Mouse (Mus musculus) hindbrain, embryonic 13.5 days (tissue): ENCODE measurements around the gene Atp8a1. TPM values are rescaled to one million over a fixed set of nuclear protein-coding genes. Genes with fewer than 3 reads are reported as not detected.
A peak's percentile ranks its signal among the peaks of the same experiment; 100 is the strongest.

Experiments used
- ATAC-seq: fragments of 200-750 bp; cut with Nextera tagmentation; 2 replicates; pipeline ENCODE4 v1.8.0; 2017; ENCODE audit warnings: moderate TSS enrichment; ENCODE audit not compliant: low FRiP score
- H3K27ac ChIP-seq: fragments of 300-500 bp; sonication (generic); 2 replicates; pipeline ENCODE4 v1.5.1; 2015; ENCODE audit warnings: inconsistent platforms, mild to moderate bottlenecking, moderate library complexity
- H3K27me3 ChIP-seq: fragments of 300-500 bp; sonication (generic); 2 replicates; pipeline ENCODE4 v1.6.1; 2015; ENCODE audit warnings: mild to moderate bottlenecking, inconsistent platforms
- H3K36me3 ChIP-seq: fragments of 300-500 bp; sonication (generic); 2 replicates; pipeline ENCODE4 v1.6.1; 2015; ENCODE audit warnings: mild to moderate bottlenecking, inconsistent platforms
- H3K4me1 ChIP-seq: fragments of 300-500 bp; sonication (generic); replicated peaks from 2 replicates; pipeline ENCODE4 v1.6.1; 2015; ENCODE audit warnings: inconsistent platforms
- H3K4me2 ChIP-seq: fragments of 300-500 bp; sonication (generic); 2 replicates; pipeline ENCODE4 v1.6.1; 2015; ENCODE audit warnings: inconsistent platforms, mild to moderate bottlenecking, moderate library complexity
- H3K4me3 ChIP-seq: fragments of 300-500 bp; sonication (generic); 2 replicates; pipeline ENCODE4 v1.5.1; 2015; ENCODE audit warnings: mild to moderate bottlenecking, inconsistent platforms
- H3K9ac ChIP-seq: fragments of 300-500 bp; sonication (generic); 2 replicates; pipeline ENCODE4 v1.6.1; 2015; ENCODE audit warnings: mild to moderate bottlenecking, inconsistent platforms
- H3K9me3 ChIP-seq: fragments of 300-500 bp; sonication (generic); 2 replicates; pipeline ENCODE4 v1.6.1; 2016; ENCODE audit warnings: inconsistent platforms
- WGBS: fragments of 180-500 bp; shearing (Covaris S2); methylation state at CpG from one replicate; pipeline ENCODE4 v1.1.7; 2015; 5-methylcytosine and 5-hydroxymethylcytosine counted together
- polyA plus RNA-seq: library from polyadenylated mRNA; unstranded; fragments of >200 nt; fragmentation: Nextera tagmentation; extraction: Ambion mirVana; gene quantifications from 2 replicates; pipeline ENCODE4 v1.2.1, GENCODE M21; 2015

Gene Atp8a1
- polyA plus RNA-seq, 1 experiment from 2014 or later, result 43.8 TPM

- H3K27ac ChIP-seq, result peak overlapping the region; percentile 58
- H3K36me3 ChIP-seq, result peaks cover 17% of the 10 kb centered on the region
- peak; percentile 47 for ATAC-seq
- peak overlapping the region; percentile 37 for H3K4me2 ChIP-seq
- no peak overlapping the region for H3K4me3 ChIP-seq
- 5% methylated on average over 10 of the region's 10 CpGs for WGBS
- H3K9me3 ChIP-seq, result no peaks in the 10 kb centered on the region
- 0 out of 2 replicates have a peak overlapping the region, but pooled peaks have one; percentile 39 for H3K9ac ChIP-seq
- H3K4me1 ChIP-seq, result peaks cover 16% of the 10 kb centered on the region
- no peaks in the 10 kb centered on the region for H3K27me3 ChIP-seq
Measured at GRCm38 (mm10) chr5:67633831-67634268, 213.4 kb downstream of the Atp8a1 start.

GRCm38 (mm10) chr5:67633138-67633782 is 214.0 kb downstream of the Atp8a1 start:
- no peaks in the 10 kb centered on the region for H3K27me3 ChIP-seq
- peaks cover 21% of the 10 kb centered on the region for H3K36me3 ChIP-seq
- WGBS, result 5% methylated on average over 7 of the region's 7 CpGs
- H3K9me3 ChIP-seq, result no peaks in the 10 kb centered on the region
- H3K4me1 ChIP-seq, result peaks cover 16% of the 10 kb centered on the region
- peak overlapping the region; percentile 37 for H3K4me2 ChIP-seq
- ATAC-seq, result 0 out of 2 replicates have a peak, but pooled peaks have one; percentile 44
- H3K4me3 ChIP-seq, result no peak overlapping the region
- peak overlapping the region; percentile 58 for H3K27ac ChIP-seq
- no peak overlapping the region for H3K9ac ChIP-seq

DNA sequence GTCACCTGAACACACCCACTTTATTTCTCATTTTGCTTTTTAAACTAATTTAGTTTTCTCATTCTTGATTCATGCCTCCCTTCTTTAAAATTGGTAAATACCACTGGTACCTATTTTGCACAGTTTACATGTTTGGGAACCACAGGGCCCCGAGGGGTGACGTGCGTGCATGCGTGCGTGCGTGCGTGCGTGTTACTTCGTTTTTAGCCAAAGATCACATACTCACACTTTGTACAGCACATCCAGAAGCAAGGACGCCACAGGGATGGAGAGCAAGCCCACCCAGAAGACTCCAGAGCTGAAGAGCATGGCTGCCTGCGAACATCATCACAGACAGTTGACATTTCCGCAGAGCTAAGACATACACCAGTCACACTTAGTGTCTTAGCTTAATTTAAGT is 216.0 kb downstream of the Atp8a1 start:
- no peak overlapping the region for H3K4me2 ChIP-seq
- H3K27me3 ChIP-seq, result no peaks in the 10 kb centered on the region
- no peak overlapping the region for H3K4me3 ChIP-seq
- H3K36me3 ChIP-seq, result peaks cover 17% of the 10 kb centered on the region
- peaks cover 16% of the 10 kb centered on the region for H3K4me1 ChIP-seq
- H3K27ac ChIP-seq, result no peak overlapping the region
- WGBS, result 95% methylated on average over 12 of the region's 12 CpGs
- no peaks in the 10 kb centered on the region for H3K9me3 ChIP-seq
- ATAC-seq, result no peak
- H3K9ac ChIP-seq, result no peak overlapping the region

DNA sequence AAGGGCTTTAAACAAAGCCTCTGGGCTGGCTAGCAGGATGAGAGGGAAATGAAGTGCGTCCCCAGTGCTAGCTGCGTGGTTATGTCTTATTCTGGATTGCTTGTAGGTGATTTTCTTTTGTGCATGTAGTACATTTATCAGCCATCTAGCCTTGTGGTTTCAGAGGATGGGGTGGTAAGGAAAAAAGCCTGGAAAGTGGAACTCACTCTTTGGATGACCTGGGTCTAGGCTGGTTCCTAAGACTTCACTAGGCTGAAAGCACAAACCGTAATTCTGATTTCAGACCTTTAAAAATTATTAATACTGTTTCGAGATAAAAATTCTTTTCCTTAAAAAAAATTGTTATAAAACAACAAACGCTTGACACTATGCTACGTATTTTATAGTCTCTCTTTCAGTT is 217.4 kb downstream of the Atp8a1 start:
- Histone ChIP-seq H3K9ac (no peak overlapping the region), H3K27me3 (no peaks in the 10 kb centered on the region), H3K4me1 (peaks cover 16% of the 10 kb centered on the region), H3K27ac (peak overlapping the region; percentile 37; the same call in 1 of the 2 replicates), H3K36me3 (peaks cover 17% of the 10 kb centered on the region), H3K4me3 (no peak overlapping the region), H3K9me3 (no peaks in the 10 kb centered on the region), H3K4me2 (no peak overlapping the region)
- no peak for ATAC-seq
- 82% methylated on average over 6 of the region's 6 CpGs for WGBS

DNA sequence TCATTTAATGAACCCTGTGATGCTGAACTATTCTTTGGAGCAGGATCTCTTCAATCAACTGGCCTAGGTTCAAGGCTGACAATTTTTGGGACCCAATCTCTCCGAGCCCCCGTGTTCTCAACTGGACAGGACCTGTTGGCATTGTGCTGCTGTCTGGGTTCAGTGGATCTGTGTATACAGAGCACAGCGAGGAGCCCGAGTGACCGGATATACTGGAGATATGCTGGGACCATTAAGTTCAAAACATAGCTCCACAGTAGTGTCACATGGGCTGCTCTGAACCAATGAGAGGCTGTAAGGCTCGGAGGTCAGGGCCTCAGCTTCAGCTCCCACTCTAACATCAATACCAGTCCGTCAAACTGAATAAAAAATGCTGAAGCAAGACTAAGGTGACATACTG is 217.8 kb downstream of the Atp8a1 start:
- no peaks in the 10 kb centered on the region for H3K9me3 ChIP-seq
- peaks cover 14% of the 10 kb centered on the region for H3K4me1 ChIP-seq
- 61% methylated on average over 7 of the region's 7 CpGs for WGBS
- no peaks in the 10 kb centered on the region for H3K27me3 ChIP-seq
- peaks cover 17% of the 10 kb centered on the region for H3K36me3 ChIP-seq
- H3K27ac ChIP-seq, result peak overlapping the region; percentile 37; the same call in 1 of the 2 replicates
- no peak overlapping the region for H3K4me3 ChIP-seq
- H3K4me2 ChIP-seq, result no peak overlapping the region
- no peak overlapping the region for H3K9ac ChIP-seq
- ATAC-seq, result no peak

- H3K4me1 ChIP-seq, result peaks cover 3% of the 10 kb centered on the region; the same call in 1 of the 2 replicates
- H3K9me3 ChIP-seq, result no peaks in the 10 kb centered on the region
- no peak overlapping the region for H3K27ac ChIP-seq
- no peak for ATAC-seq
- no peak overlapping the region for H3K4me3 ChIP-seq
- H3K9ac ChIP-seq, result no peak overlapping the region
- WGBS, result 72% methylated on average over 9 of the region's 9 CpGs
- H3K4me2 ChIP-seq, result no peak overlapping the region
- no peaks in the 10 kb centered on the region for H3K27me3 ChIP-seq
- H3K36me3 ChIP-seq, result peaks cover 17% of the 10 kb centered on the region
Measured at GRCm38 (mm10) chr5:67628180-67628940, 218.9 kb downstream of the Atp8a1 start.

DNA sequence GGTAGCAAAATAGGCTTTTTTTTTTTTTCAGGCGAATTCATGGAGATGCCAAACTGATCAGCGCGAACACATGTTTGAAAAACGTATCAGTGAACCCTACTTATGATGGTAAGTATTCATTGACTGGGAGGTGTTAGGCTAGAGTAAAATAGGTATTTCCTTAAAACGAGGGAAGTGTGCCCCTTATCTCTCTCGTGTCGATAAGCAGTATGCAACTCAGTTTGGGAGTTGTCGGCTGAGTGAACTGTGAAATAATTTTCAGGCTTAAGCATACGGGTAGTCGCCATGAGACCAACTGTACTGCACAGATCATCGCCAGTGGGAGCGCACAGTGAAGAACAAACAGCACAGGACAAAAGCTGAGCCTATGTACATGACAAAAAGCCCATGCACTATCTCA is 226.0 kb downstream of the Atp8a1 start:
- 90% methylated on average over 12 of the region's 12 CpGs for WGBS
- ATAC-seq, result no peak
- Histone ChIP-seq H3K4me1 (no peaks in the 10 kb centered on the region), H3K9me3 (no peaks in the 10 kb centered on the region), H3K36me3 (peaks cover 27% of the 10 kb centered on the region), H3K9ac (no peak overlapping the region), H3K4me3 (no peak overlapping the region), H3K27me3 (no peaks in the 10 kb centered on the region), H3K27ac (no peak overlapping the region), H3K4me2 (no peak overlapping the region)

- no peak overlapping the region for H3K27ac ChIP-seq
- H3K4me3 ChIP-seq, result no peak overlapping the region
- H3K27me3 ChIP-seq, result peaks cover 68% of the 10 kb centered on the region
- ATAC-seq, result no peak
- H3K4me1 ChIP-seq, result peaks cover 25% of the 10 kb centered on the region
- no peaks in the 10 kb centered on the region for H3K9me3 ChIP-seq
- WGBS, result 18% methylated on average over 2 of the region's 2 CpGs
- H3K9ac ChIP-seq, result no peak overlapping the region
- no peaks in the 10 kb centered on the region for H3K36me3 ChIP-seq
- H3K4me2 ChIP-seq, result no peak overlapping the region
Measured at GRCm38 (mm10) chr5:67609520-67609837, 237.8 kb downstream of the Atp8a1 start.

- Histone ChIP-seq H3K27ac (no peak overlapping the region), H3K36me3 (no peaks in the 10 kb centered on the region), H3K4me2 (peak overlapping the region; percentile 78), H3K27me3 (peaks cover 69% of the 10 kb centered on the region), H3K9ac (peak overlapping the region; percentile 68), H3K4me1 (peaks cover 25% of the 10 kb centered on the region), H3K4me3 (peak overlapping the region; percentile 48), H3K9me3 (no peaks in the 10 kb centered on the region)
- peak; percentile 1; the same call in 1 of the 2 replicates for ATAC-seq
- WGBS, result 3% methylated on average over 31 of the region's 31 CpGs
Measured at GRCm38 (mm10) chr5:67608674-67609519, 238.3 kb downstream of the Atp8a1 start.

DNA sequence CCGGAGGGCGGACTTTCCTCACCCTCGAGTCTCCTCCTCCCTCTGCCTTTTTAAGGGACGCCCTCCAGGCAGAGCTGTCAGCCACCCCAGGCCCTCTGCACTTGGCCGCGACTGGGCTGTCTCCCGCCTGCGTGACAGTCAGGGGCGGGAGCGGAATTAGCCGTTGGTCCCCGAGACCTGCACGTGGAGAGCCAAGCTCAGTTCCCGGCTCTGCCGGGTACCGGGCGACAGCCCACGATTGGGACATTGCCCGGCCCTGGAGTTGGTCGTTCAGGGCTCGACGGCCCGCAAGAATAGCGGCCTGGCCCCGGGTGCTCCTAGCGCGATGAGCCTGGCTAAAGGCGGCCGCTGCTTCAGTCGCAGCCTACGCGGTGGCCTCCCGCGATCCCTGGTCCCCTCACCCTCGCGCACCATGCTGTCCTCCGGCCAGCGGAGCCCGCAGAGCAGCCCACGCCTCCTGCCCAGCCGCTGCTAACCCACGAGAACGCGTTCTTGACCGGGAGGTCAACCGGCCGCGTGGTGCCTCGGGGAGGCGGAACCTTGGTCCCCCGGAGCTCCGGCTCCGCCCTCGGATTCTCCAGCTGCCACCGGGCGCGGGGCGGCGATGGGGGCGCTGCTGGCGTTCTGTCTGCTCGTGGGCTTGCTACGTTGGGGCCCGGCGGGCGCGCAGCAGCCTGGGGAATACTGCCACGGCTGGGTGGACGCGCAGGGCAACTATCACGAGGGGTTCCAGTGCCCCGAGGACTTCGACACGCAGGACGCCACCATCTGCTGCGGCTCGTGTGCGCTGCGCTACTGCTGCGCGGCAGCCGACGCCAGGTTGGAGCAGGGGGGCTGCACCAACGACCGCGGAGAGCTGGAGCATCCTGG is 239.2 kb downstream of the Atp8a1 start, which contains the start of gene Shisa3:
Gene Shisa3 (plus strand): TSS at position 79 of the 870 bp plus-strand sequence.
- Histone ChIP-seq H3K4me1 (peaks cover 25% of the 10 kb centered on the region), H3K9ac (peak within 1 kb of the TSS; percentile 68), H3K4me2 (peak within 1 kb of the TSS; percentile 78), H3K4me3 (peak within 1 kb of the TSS; percentile 48), H3K9me3 (no peaks in the 10 kb centered on the region), H3K27me3 (peaks cover 72% of the 10 kb centered on the region), H3K27ac (no peak within 1 kb of the TSS), H3K36me3 (no peaks in the 10 kb centered on the region)
- under 1% methylated on average over 86 of the region's 86 CpGs for WGBS
- peak; percentile 78 for ATAC-seq
